Mouse (Mus musculus): Measurements from ENCODE around the gene Fasn.
"Not testable (repeated sequence)": the region's sequence is repeated elsewhere in the genome, so short reads cannot be mapped to it uniquely, and the experiment has no call there.

The Fasn gene

GRCm38 (mm10) chr11:120796614-120796946, 27.8 kb downstream of the Fasn start:
- DNase-seq (ENCODE audit: low spot score): no peak

DNA sequence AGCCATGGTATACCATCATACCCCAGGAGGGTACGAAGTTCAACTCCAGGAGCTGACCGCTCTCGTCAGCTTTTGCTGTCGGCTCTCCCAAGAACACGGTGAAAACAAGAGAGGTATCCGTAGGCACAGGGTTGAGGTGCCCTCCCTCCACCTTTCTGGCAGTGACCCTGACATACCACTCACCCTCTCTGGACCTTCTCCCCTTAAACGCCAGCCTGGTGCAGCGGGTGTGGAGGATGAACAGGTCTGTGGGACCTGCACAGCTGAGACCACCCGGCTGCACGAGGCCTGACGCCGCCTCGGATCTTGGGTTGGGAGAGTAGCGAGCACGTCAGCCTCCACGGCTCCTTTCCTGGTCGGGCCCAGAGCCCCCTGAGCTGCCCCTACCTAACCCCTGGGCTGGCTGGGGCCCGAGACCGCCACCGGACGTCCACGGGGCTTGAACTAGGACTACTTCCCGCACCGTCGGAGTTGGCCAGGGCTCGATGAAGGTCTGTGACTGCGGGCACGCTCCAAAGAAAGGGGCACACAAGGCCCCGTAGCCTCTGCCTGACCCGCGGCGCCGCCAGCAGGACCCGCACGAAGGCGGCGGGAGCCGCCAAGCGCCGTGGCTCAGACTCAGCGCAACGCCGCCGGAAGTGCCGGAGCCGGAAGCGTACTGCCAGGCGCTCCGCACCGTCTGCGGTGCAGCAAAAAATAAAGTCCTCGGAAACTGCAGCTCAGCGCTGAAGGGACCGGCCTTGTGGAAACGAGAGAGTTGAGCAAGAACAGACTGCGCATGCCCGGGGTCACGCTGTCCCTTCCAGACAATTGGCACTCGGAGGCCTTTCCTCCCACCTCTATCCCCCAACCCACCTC, 28.4 kb downstream of the Fasn start, which contains the start of gene Dus1l:
TSS of gene Dus1l (minus strand) at position 648 of the 858 bp plus-strand sequence.
- peak; percentile 99 for DNase-seq (ENCODE audit: low spot score)

GRCm38 (mm10) chr11:120792652-120793051, 31.7 kb downstream of the Fasn start:
- no peak for DNase-seq (ENCODE audit: low spot score)

DNA sequence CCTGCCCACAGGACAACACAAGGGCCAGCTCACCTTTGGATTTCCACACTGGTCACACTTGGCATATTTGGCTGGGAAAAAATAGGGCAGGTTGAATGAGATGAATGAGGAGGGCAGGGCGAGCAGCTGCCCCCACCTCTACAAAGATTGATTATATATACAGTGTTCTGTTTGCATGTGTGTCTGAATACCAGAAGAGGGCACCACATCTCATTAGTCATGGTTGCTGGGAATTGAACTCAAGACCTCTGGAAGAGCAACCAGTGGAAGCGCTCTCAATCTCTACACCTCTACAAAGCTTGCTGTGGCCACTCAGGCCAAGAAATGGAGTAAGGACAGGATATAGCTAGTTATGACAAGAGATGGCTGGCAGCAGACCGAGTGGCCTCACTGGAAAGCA, 34.5 kb downstream of the Fasn start:
- DNase-seq (ENCODE audit: low spot score): no peak

- no peak for DNase-seq (ENCODE audit: low spot score)
These were observed 35.0 kb downstream of the Fasn start for GRCm38 (mm10) chr11:120789355-120789754.

DNA sequence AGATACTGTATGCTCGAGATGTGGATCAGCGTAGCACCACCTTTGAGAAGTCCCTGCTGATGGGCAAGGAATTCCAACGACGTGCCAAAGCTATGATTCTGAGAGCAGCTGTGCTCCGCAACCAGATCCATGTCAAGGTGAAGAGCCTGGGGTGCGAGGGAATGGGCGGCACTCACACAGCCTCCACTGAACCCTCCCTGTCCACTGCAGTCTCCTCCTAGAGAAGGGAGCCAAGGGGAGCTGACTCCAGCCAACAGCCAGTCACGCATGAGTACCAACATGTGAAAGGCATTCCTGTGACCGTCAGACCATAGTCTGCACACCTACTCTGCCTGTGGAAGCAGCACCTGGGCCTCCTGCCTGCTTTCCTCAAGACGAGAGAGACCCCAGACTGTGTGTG, 35.9 kb downstream of the Fasn start:
- DNase-seq (ENCODE audit: low spot score): not testable (repeated sequence)

DNA sequence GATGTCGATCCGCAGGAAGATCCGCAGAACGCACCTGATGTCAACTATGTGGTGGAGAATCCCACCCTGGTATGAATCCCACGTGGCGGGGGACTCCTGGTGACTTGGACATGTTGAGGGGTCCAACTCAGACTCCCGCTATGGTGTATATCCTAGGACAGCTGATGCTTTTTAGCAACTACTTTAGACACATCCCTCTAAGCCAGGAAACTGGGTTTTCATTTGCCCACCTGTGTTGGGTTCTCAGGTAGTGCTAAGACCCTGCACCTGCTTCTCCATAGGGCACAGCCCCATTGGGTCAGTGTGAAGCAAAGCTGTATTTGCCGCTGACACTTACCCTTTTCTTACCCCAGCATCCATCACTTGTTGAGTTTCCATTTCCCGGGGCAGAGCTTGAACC, 39.2 kb downstream of the Fasn start:
- no peak for DNase-seq (ENCODE audit: low spot score)

DNA sequence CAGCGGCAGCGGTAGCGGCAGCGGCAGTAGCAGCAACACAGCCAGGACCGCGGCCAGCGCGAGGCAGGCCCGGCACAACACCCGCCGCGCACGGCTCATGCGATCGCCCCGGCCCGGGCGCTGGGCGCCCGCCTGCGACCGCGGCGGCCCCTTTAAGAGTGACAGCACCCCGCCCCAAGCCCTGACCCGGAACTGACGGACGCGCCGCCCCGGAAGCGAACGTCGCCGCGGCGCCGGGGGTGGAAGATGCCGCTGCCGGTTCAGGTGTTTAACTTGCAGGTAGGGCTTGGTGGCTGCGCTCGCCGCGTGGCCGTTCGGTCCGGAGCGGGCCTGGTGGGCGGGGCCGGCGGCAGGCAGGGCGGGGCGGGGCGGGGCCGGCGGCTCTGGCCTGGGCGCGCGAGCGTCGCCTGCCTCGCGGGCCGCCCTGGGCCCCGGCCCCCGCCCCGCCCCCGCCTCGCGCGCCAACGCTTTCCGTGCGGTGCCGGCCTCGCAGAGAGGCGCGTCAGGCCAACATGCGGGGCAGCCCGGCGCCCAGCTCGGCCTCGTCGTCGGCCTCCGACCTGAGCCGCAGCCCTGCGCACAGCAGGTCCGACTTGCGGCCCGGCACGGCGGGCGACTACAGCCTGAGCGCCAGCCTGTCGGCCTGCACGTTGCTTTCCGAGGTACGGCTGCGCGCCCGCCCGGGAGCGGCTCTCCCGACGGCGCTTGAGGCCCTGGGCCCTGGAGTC, 40.1 kb downstream of the Fasn start, which contains the start of the genes Rfng and Gps1:
TSS of gene Rfng (minus strand) at position 144 of the 728 bp plus-strand sequence.
TSS of gene Gps1 (plus strand) at position 209 of the 728 bp plus-strand sequence.
- peak; percentile 67 for DNase-seq (ENCODE audit: low spot score)

DNA sequence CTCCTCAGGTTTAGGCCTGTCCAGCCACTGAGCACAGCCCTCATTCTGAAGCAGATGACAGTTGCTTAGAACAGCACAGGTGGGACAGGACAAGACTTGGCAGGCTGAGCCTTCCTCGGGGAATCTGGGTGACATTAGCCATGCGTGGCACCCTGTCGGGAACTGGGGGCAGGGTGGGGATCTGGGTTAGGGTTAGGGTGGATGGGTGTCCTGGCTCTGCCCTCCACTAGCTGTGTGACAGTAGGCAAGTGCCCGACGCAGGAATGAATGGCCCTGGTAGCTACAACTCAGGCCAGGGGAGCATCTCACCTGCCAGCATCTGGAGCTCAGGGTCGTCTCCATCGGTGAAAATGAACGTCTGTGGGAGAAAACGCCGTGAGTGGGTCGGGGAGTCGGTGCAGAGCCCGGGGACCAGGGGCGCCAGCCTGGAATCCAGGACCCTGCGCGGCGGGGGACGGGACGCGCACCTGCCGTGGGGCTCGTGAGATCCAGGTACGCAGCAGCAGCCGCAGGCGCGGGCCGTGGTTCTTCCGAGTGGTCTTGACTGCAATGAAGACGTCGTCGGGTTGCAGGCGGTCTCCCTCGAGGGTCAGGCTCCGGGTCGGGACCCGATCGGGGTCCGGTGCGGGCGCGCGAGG, 40.8 kb downstream of the Fasn start:
- no peak for DNase-seq (ENCODE audit: low spot score)

- DNase-seq (ENCODE audit: low spot score): not testable (repeated sequence)
These were observed 43.0 kb downstream of the Fasn start for GRCm38 (mm10) chr11:120781361-120781760.

DNA sequence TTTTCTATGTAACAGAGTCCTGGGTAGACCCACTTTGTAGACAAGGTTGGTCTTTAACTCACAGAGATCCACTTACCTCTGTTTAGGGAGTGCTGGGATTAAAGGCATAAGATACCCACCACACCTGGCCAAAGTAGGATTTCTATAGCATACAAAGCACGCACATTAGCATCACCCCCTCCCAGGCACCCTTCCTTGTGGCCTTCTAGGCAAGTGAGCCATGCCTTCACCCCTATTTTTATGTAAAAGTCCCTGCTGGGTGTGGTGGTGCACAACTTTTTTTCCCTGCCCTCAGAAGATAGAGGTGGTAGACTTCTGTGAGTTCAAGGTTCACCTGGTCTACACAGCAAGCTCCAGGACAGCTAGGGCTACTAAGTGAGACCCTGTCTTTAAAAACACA, 44.5 kb downstream of the Fasn start:
- no peak for DNase-seq (ENCODE audit: low spot score)

GRCm38 (mm10) chr11:120777123-120777522, 47.2 kb downstream of the Fasn start:
- no peak for DNase-seq (ENCODE audit: low spot score)

DNA sequence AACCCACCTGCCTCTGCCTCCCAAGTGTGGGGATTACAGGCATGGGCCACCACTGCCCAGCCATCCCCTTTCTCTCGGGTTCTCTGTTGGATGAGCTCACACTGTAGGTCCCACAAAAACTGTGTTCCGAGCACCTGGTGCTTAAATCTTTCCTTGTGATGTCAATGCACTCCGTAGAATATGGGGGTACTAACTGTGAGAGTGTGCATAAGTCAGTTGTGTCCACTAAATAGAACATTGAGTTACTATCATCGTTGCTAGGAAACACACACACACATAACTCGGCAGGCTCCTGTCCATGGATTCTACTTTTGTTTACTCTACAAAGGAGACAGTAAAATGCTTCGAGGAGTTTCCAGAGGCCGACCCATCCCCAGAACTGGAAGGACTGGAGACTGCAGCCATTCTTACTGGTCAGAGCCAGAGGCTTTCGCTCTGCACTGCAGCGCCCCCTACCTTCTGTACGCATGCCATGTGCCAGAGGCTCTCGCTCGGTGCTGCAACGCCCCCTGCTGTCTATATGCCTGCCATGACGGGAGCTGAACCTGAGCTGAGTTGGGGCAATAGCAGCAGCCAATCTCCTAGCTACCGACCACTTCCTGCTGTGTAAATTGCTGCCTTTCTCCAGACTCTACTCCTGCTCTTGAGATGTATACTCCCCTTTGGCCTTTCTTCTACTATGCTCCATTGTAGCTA, 48.4 kb downstream of the Fasn start:
- DNase-seq (ENCODE audit: low spot score): peak; percentile 96

- no peak for DNase-seq (ENCODE audit: low spot score)
These were observed 50.7 kb downstream of the Fasn start for GRCm38 (mm10) chr11:120773463-120774190.

DNA sequence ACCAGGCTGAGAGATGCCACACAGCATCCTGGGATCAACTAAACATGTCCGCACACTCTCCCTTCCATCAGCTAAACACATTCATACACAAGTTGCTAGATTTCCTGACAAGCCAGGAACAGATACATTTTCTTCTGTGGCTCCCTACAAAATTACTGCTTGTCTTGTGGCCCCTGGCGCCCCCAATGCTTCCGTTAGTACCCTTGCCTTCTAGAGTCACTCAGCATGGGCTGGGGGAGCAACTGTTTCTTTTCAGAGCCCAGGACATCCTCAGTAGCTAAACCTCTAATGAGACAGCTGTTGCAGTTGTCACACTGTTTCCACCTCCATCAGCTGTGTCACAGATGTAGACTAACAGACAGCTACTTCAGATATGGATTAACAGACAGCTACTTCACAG, 51.6 kb downstream of the Fasn start:
- DNase-seq (ENCODE audit: low spot score): no peak

GRCm38 (mm10) chr11:120768206-120768605, 56.1 kb downstream of the Fasn start:
- no peak for DNase-seq (ENCODE audit: low spot score)

GRCm38 (mm10) chr11:120767023-120767422, 57.3 kb downstream of the Fasn start:
- DNase-seq (ENCODE audit: low spot score): not testable (repeated sequence)

- DNase-seq (ENCODE audit: low spot score): not testable (repeated sequence)
These were observed 61.0 kb downstream of the Fasn start for GRCm38 (mm10) chr11:120763121-120763999.

GRCm38 (mm10) chr11:120762672-120763041, 61.7 kb downstream of the Fasn start, which contains the start of gene Hmga1b:
Hmga1b (plus strand) TSS chr11:120762794.
- not testable (repeated sequence) for DNase-seq (ENCODE audit: low spot score)
